Mouse (Mus musculus) intestine, embryonic 14.5 days (tissue): ENCODE data around the gene Gsg1. TPM values are rescaled to one million over a fixed set of nuclear protein-coding genes. Genes with fewer than 3 reads are reported as not detected.

ENCODE experiments used
- ATAC-seq: fragments of 200-750 bp; cut with Nextera tagmentation; replicated peaks from 2 replicates; pipeline ENCODE4 v1.8.0; 2017; ENCODE audit warnings: low read depth, moderate number of reproducible peaks, moderate TSS enrichment, moderate library complexity; ENCODE audit not compliant: low FRiP score, low TSS enrichment
- DNase-seq: peaks from one replicate; pipeline ENCODE4 v3.0.0-alpha.2; 2018; ENCODE audit warnings: low spot score
- H3K27ac ChIP-seq: fragments of 300-500 bp; sonication (generic); 2 replicates; pipeline ENCODE4 v1.5.1; 2014; ENCODE audit warnings: low read depth, mild to moderate bottlenecking, control low read depth
- H3K27me3 ChIP-seq: fragments of 300-500 bp; sonication (generic); replicated peaks from 2 replicates; pipeline ENCODE4 v1.6.1; 2014; ENCODE audit warnings: low read length, control low read depth; ENCODE audit not compliant: control insufficient read depth, insufficient read depth
- H3K36me3 ChIP-seq: fragments of 300-500 bp; sonication (generic); 2 replicates; pipeline ENCODE4 v1.6.1; 2014; ENCODE audit warnings: low read length, control low read depth; ENCODE audit not compliant: control insufficient read depth, insufficient read depth
- H3K4me1 ChIP-seq: fragments of 300-500 bp; sonication (generic); replicated peaks from 2 replicates; pipeline ENCODE4 v1.6.1; 2014; ENCODE audit warnings: low read length, control low read depth, mixed read lengths; ENCODE audit not compliant: control insufficient read depth, insufficient read depth
- H3K4me2 ChIP-seq: fragments of 300-500 bp; sonication (generic); 2 replicates; pipeline ENCODE4 v1.6.1; 2014; ENCODE audit warnings: low read length
- H3K4me3 ChIP-seq: fragments of 300-500 bp; sonication (generic); 2 replicates; pipeline ENCODE4 v1.5.1; 2014; ENCODE audit warnings: low read depth, low read length, control low read depth, mixed read lengths
- H3K9ac ChIP-seq: fragments of 300-500 bp; sonication (generic); 2 replicates; pipeline ENCODE4 v1.6.1; 2014; ENCODE audit warnings: mild to moderate bottlenecking, low read length
- H3K9me3 ChIP-seq: fragments of 300-500 bp; sonication (generic); 2 replicates; pipeline ENCODE4 v1.6.1; 2016; ENCODE audit warnings: low read length, control low read depth; ENCODE audit not compliant: control insufficient read depth
- WGBS: fragments of 180-500 bp; shearing (Covaris S2); extraction: QIAGEN DNeasy Blood & Tissue Kit; methylation state at CpG from one replicate; pipeline ENCODE4 v1.1.7; 2014; 5-methylcytosine and 5-hydroxymethylcytosine counted together
- polyA plus RNA-seq: library from polyadenylated mRNA; unstranded; fragments of >200 nt; fragmentation: Nextera tagmentation; extraction: Ambion mirVana; gene quantifications from 2 replicates; pipeline ENCODE4 v1.2.1, GENCODE M21; 2014

Gsg1 gene
- polyA plus RNA-seq, 1 experiment from 2014 or later = 0.70 TPM

DNA sequence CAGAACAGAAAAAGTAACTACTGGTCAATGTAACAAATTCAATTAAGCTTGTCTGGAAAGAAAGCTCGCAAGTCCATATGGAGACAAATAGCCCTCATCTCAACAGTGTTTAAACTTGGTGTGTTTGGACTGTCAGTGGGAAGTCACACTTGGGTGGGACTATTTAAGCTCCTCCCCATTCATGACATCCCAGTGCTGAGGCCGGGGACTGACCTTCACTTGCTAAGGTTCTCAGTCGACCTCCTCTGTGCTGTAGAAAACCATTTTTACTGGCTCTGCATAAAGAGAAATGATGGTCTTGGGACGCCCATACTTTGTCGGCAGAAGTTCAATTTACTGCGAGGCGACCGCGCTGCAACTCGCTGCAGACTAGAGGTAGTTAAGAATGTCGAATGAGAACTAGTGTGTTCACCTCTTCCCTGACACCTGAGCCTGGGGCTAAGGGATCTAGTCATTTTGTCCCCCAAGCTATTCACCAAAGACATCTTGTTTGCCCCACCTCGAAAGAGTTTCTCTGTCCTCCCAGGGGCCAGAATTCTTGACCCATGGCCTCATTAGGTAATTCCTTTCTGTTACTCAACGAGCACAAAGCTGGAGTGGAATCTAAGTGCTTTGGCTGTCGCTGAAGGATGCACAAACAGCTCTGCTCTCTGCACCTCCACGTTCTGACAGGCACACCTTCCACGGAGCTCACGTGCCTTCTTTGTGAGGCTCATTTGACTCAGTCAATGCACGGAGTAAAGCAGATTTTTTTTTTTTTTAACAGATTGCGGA lies 3.0 kb downstream of the Gsg1 start:
- WGBS = 63% methylated on average over 19 of the region's 19 CpGs
- H3K9me3 ChIP-seq = no peaks in the 10 kb centered on the region
- no peaks in the 10 kb centered on the region for H3K36me3 ChIP-seq
- no peaks in the 10 kb centered on the region for H3K27me3 ChIP-seq
- H3K4me3 ChIP-seq = no peak overlapping the region
- H3K4me2 ChIP-seq = no peak overlapping the region
- peak overlapping the region; percentile 72; the same call in 1 of the 2 replicates for H3K27ac ChIP-seq
- no peak for ATAC-seq
- H3K4me1 ChIP-seq = peaks cover 25% of the 10 kb centered on the region
- no peak for DNase-seq
- H3K9ac ChIP-seq = no peak overlapping the region

DNA sequence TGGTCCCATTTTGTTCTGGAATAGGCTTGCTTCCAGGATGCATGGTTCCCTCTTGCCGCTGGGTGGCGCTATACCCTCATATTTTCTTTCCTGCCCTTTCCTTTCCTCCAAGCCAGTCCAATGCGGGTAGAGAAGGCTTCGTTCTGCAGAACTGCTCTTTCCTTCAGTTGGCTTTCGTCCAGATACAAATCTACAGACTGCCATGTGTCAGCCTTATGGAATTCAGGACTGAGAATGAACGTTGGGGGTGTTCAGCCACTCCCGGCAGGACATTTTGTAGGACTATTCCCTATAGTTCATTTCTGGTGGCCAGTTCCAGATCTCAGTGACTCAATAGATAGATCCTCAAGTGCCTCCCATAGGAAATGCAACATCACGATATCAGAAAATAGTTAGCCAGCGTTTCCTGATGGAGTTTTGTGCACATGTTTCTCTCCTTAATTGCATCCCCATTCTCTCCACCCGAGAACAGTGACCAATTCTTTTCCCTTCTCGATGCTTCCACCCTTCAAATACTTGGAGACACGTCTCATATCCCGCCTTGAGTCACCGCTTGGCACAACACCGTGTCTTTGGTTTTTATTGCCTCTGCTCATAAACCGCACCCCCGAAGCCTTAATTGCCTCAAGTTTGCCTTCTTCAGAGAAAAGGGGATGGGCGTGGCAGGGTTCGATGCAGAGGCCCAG lies 4.2 kb downstream of the Gsg1 start:
- WGBS = 28% methylated on average over 19 of the region's 19 CpGs
- H3K27ac ChIP-seq = peak overlapping the region; percentile 51
- H3K9ac ChIP-seq = no peak overlapping the region

DNA sequence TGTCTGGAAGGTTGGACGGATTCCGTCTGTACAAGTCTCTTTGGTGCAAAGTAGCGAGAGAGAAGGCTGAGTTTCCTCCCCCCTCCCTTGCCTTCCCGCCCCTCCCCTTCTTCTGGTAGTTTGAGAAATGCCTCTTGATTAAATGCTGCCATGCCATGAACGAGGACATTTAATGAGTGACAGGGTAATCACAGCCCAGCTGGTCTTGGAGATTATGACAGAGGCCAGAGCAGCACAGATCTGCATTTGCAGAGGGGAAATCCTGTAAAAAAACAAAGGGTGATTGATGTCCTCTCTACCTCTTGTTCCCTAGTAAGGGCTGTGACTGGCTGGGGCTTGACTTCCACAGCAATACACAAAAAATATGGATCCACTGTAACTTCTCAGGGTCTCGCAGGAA lies 6.3 kb downstream of the Gsg1 start:
- H3K9me3 ChIP-seq = no peaks in the 10 kb centered on the region
- H3K27ac ChIP-seq = no peak overlapping the region
- H3K27me3 ChIP-seq = no peaks in the 10 kb centered on the region
- peaks cover 23% of the 10 kb centered on the region for H3K4me1 ChIP-seq
- H3K4me2 ChIP-seq = no peak overlapping the region
- H3K4me3 ChIP-seq = no peak overlapping the region
- DNase-seq (no peak), ATAC-seq (no peak)
- WGBS = 48% methylated on average over 6 of the region's 6 CpGs
- no peak overlapping the region for H3K9ac ChIP-seq
- H3K36me3 ChIP-seq = no peaks in the 10 kb centered on the region

More for the DNA sequence above, 4.2 kb downstream of the Gsg1 start:
- Histone ChIP-seq H3K27me3 (no peaks in the 10 kb centered on the region), H3K4me2 (peak overlapping the region; percentile 33), H3K4me3 (no peak overlapping the region), H3K36me3 (no peaks in the 10 kb centered on the region), H3K9me3 (no peaks in the 10 kb centered on the region), H3K4me1 (peaks cover 25% of the 10 kb centered on the region)
- peak; percentile 80 for ATAC-seq
- DNase-seq = peak; percentile 88

DNA sequence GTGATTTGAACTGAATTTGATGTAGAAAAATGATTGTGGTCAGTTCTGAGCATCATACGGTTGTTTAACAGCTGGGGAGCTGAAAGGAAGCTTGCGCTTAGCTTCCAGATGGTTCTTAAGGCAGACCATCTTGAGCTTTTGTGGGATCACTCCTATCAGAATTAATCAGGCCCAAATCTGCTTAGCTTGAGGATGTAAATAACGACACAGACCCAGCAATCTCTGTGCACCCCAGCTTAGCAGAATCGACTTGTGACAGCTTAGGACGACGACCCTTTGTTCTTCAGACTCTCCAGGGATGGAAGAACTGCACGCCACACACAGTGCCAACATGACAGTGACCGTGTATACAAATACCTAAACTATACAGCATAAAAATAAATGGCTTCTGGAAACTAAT lies 8.6 kb downstream of the Gsg1 start:
- H3K36me3 ChIP-seq = no peaks in the 10 kb centered on the region
- H3K27me3 ChIP-seq = no peaks in the 10 kb centered on the region
- ATAC-seq = no peak
- no peaks in the 10 kb centered on the region for H3K9me3 ChIP-seq
- DNase-seq = no peak
- 74% methylated on average over 8 of the region's 8 CpGs for WGBS
- H3K4me2 ChIP-seq = no peak overlapping the region
- H3K27ac ChIP-seq = no peak overlapping the region
- H3K4me3 ChIP-seq = no peak overlapping the region
- no peak overlapping the region for H3K9ac ChIP-seq
- H3K4me1 ChIP-seq = peaks cover 5% of the 10 kb centered on the region; the same call in 1 of the 2 replicates

DNA sequence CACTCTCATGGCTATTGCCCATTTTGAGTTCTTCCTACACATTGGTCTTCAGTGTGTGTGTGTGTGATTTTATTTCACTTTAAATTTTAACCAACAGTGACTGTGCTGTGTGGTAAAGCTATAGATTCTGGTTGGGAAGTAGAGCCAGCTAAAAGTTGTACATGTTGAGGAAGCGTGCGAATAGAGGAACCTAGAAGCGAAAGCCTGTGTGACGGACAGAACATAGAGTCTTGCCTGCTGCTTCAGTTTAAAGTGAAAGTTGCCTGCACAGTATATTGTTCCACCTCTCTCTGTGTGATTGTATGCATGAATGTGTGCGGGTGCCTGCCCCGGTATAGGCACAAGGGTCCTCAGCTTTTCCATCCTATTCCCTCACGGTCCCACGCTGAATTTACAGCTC lies 13.8 kb downstream of the Gsg1 start:
- DNase-seq (no peak), ATAC-seq (no peak)
- Histone ChIP-seq H3K4me2 (no peak overlapping the region), H3K36me3 (peaks cover 7% of the 10 kb centered on the region), H3K27me3 (no peaks in the 10 kb centered on the region), H3K9ac (no peak overlapping the region), H3K4me1 (no peaks in the 10 kb centered on the region), H3K4me3 (no peak overlapping the region), H3K27ac (no peak overlapping the region), H3K9me3 (no peaks in the 10 kb centered on the region)
- 96% methylated on average over 8 of the region's 8 CpGs for WGBS

DNA sequence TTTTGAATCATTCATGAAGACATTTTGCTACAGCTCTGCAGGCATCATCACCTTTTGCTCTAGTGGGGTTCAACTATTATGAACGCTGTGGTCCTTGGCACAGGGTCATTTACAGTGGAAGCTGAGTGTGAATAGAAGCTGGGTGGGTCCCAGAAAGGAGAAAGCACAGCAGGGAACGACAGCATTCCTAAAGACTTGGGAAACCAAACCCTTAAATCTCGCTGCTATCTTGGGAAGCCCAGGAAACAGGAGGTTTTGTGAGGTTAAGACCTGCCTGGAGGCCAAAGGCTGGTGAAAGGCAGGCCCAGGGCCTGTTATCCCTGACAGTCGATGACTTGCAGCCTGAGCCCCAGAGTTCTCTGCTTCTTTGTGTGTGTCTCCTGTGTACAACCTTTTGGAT lies 15.9 kb downstream of the Gsg1 start:
- DNase-seq (no peak), ATAC-seq (no peak)
- whole genome bisulfite sequencing = 51% methylated on average over 4 of the region's 4 CpGs
- H3K4me3 ChIP-seq = no peak overlapping the region
- H3K36me3 ChIP-seq = peaks cover 21% of the 10 kb centered on the region
- no peak overlapping the region for H3K9ac ChIP-seq
- H3K27ac ChIP-seq = no peak overlapping the region
- no peaks in the 10 kb centered on the region for H3K27me3 ChIP-seq
- no peaks in the 10 kb centered on the region for H3K4me1 ChIP-seq
- H3K4me2 ChIP-seq = no peak overlapping the region
- H3K9me3 ChIP-seq = no peaks in the 10 kb centered on the region

DNA sequence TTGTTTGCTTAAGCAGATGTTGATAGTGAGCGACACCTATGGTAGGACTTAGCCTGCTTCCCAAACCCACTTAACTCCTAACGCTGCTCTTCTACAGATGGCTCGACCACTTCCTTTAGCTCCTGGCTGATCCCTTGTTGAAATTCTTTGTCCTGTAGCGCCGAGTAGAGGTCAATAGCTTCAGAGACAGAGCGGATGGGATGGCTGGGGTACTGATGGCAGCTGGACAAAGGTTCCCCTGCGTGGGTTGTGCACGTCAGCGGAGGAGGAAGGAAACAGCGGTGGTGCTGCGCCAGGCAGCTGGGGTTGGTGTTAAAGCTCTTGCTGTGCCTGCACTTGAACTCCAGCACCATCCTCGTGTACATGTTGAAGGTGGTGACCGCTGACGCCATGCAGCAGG lies 16.8 kb downstream of the Gsg1 start:
- no peak for ATAC-seq
- Histone ChIP-seq H3K4me3 (no peak overlapping the region), H3K36me3 (peaks cover 25% of the 10 kb centered on the region), H3K9ac (no peak overlapping the region), H3K27ac (no peak overlapping the region), H3K27me3 (no peaks in the 10 kb centered on the region), H3K9me3 (no peaks in the 10 kb centered on the region), H3K4me2 (no peak overlapping the region), H3K4me1 (no peaks in the 10 kb centered on the region)
- no peak for DNase-seq
- WGBS = 71% methylated on average over 14 of the region's 14 CpGs

DNA sequence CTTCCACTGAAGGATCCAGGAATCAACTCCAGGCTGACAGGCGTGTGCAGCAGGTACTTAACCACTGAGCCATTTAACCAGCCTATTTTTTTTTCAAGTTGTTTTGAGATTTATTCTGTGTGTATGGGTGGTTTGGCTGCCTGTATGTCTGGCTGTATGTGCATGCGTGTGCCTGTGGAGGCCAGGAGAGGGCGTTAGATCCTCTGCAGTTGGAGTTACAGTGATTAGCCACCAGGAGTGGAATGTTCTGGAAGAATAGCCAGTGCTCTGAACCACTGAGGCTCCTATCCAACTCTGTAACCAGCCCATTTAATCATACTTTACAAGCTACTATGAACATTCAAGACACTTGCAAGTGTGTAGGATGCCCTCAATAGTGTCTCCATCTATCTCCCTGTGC lies 17.6 kb downstream of the Gsg1 start:
- Histone ChIP-seq H3K4me1 (no peaks in the 10 kb centered on the region), H3K9me3 (no peaks in the 10 kb centered on the region), H3K4me2 (no peak overlapping the region), H3K36me3 (peaks cover 30% of the 10 kb centered on the region), H3K27ac (no peak overlapping the region), H3K27me3 (no peaks in the 10 kb centered on the region), H3K9ac (no peak overlapping the region), H3K4me3 (no peak overlapping the region)
- WGBS = 85% methylated on average over 3 of the region's 3 CpGs
- DNase-seq = no peak
- no peak for ATAC-seq

DNA sequence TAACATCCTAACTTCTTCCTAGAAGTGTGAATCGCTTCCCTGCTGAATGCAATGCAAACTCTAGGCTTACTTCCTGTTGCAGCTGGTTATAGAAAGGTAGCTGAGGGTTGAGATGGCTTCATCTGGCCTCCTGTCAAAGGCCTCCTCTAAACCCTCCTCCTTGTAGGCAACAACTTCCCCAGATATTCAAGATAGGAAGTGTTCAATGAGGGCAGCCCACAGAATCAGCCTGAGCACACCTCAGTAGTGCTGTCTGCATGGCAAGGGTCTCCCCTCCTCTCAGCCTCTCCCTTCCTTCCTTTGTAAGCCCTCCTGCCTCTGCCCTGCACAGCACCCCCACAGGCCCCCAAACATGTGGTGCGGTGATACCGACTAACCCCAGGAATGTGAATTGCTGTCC lies 18.4 kb downstream of the Gsg1 start:
- no peak for ATAC-seq
- no peak overlapping the region for H3K4me3 ChIP-seq

More for the DNA sequence above, 18.4 kb downstream of the Gsg1 start:
- no peaks in the 10 kb centered on the region for H3K27me3 ChIP-seq
- 82% methylated on average over 3 of the region's 3 CpGs for WGBS
- H3K9me3 ChIP-seq = no peaks in the 10 kb centered on the region
- no peaks in the 10 kb centered on the region for H3K4me1 ChIP-seq
- H3K36me3 ChIP-seq = peaks cover 30% of the 10 kb centered on the region
- DNase-seq = no peak
- no peak overlapping the region for H3K9ac ChIP-seq
- H3K4me2 ChIP-seq = no peak overlapping the region
- H3K27ac ChIP-seq = no peak overlapping the region
